Mouse (Mus musculus): ENCODE measurements around the gene Gm5426. TPM values are rescaled to one million over a fixed set of nuclear protein-coding genes. Genes with fewer than 3 reads are reported as not detected.

The Gm5426 gene
- not detected in 2 replicates for polyA plus RNA-seq (2012; rRNA removed)

DNA sequence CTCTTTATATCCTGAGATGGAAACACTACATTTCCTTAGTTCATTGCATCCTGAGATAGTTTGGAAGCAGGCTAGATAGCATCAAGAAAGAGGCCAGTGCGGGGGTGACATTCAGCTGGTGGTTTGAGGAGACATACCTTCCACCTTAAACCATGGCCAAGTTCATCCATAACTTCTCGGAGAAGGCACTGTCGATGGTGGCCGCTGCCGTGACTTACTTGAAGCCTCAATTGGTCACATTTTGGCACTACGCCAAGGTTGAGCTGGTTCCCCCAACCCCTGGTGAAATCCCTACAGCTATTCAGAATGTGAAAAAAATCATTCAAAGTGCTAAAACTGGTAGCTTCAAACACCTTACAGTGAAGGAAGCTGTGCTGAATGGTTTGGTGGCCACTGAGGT, at the start of gene Gm5426:
Gm5426 (plus strand) TSS at position 153 of the 400 bp plus-strand sequence.

Other genes with a start within 250 kb of the Gm5426 start
- gene Eea1, start 196.0 kb upstream of the Gm5426 start, polyA plus RNA-seq (2012; rRNA removed), result 10.9 and 12.4 TPM in 2 replicates